In genomic region chr7:112984704-112985577, GRCm38 (mm10) we compare ENCODE assay signal across 9 mouse cellular contexts. TPM values are rescaled to one million over a fixed set of nuclear protein-coding genes. Genes with fewer than 3 reads are reported as not detected.
A peak's percentile ranks its signal among the peaks of the same experiment; 100 is the strongest.
DNase-seq lines count a peak whose midpoint lies in the region; ATAC-seq and TF ChIP-seq lines count a peak whose summit lies in the region.
"Had no signal": no experiment of that assay in that cellular context is flagged by ENCODE, and none has a peak within 500 bp of the region (broad histone marks: within the 10 kb centered on the region; RNA-seq: fewer than 3 reads in every experiment).

No protein-coding gene starts in this region.

- no peaks in the 10 kb centered on the region for H3K27me3 ChIP-seq in kidney, adult 2 months (replicated peaks; ENCODE audit: control insufficient read depth, insufficient read depth, low read length)
- no peaks in the 10 kb centered on the region for H3K27me3 ChIP-seq in kidney, embryonic 16.5 days (ENCODE audit: insufficient read depth, low read length)
- H3K27me3 ChIP-seq: liver, embryonic 13.5 days had no signal

- ATAC-seq in kidney, embryonic 16.5 days (ENCODE audit: low FRiP score, low TSS enrichment) = 0 out of 2 replicates have a peak, but pooled peaks have one; percentile 9
- no peak for ATAC-seq in megakaryocyte-erythroid progenitor cell, adult 5-6 weeks (replicated peaks; ENCODE audit: low FRiP score, low TSS enrichment, poor library complexity, severe bottlenecking)

- 0 out of 2 replicates have a peak, but pooled peaks cover 1% of the 10 kb centered on the region for H3K9me3 ChIP-seq in kidney, embryonic 16.5 days (ENCODE audit: low read length)
- H3K9me3 ChIP-seq: liver, embryonic 13.5 days had no signal

- no peak for TF ChIP-seq POLR2A in kidney, adult 2 months (IDR thresholded peaks at IDR 0.05; ENCODE audit: low read depth, low read length)
- no peak for TF ChIP-seq POLR2A in brain, embryonic 14.5 days (IDR thresholded peaks at IDR 0.05; ENCODE audit: borderline replicate concordance, extremely low read depth, insufficient read depth, insufficient read length, poor library complexity, severe bottlenecking)

- TF ChIP-seq CTCF in kidney, adult 2 months (conservative IDR thresholded peaks at IDR 0.05; ENCODE audit: insufficient read depth, insufficient read length, low read depth, low read length) = no peak
- no peak for TF ChIP-seq CTCF in brain, embryonic 14.5 days (IDR thresholded peaks at IDR 0.05; ENCODE audit: borderline replicate concordance, extremely low read depth, insufficient read depth, insufficient read length)

- H3K4me1 ChIP-seq in kidney, adult 2 months (ENCODE audit: control insufficient read depth, insufficient read depth, low read length) = no peaks in the 10 kb centered on the region
- H3K4me1 ChIP-seq in kidney, embryonic 16.5 days (ENCODE audit: insufficient read depth, low read length) = peaks cover 4% of the 10 kb centered on the region; the same call in 1 of the 2 replicates
- H3K4me1 ChIP-seq: liver, embryonic 13.5 days had no signal

- no peak overlapping the region for H3K9ac ChIP-seq in kidney, embryonic 16.5 days (replicated peaks; ENCODE audit: low read length)
- H3K9ac ChIP-seq: liver, embryonic 13.5 days had no signal

- no peak overlapping the region for H3K27ac ChIP-seq in kidney, adult 2 months (ENCODE audit: insufficient read depth, low read depth, low read length)
- H3K27ac ChIP-seq in kidney, embryonic 16.5 days (ENCODE audit: low read length) = no peak overlapping the region
- H3K27ac ChIP-seq: liver, embryonic 13.5 days had no signal

- no peak overlapping the region for H3K4me3 ChIP-seq in kidney, adult 2 months (ENCODE audit: insufficient read depth, low read depth, low read length)
- H3K4me3 ChIP-seq in kidney, embryonic 16.5 days (ENCODE audit: low read length) = no peak overlapping the region
- H3K4me3 ChIP-seq: liver, embryonic 13.5 days had no signal

- DNase-seq in kidney, adult 2 months = peak; percentile 8
- no peak for DNase-seq in kidney, adult 8-10 months
- peak; percentile 6 for DNase-seq in brain, embryonic 14.5 days (ENCODE audit: low read depth)
- DNase-seq in skeletal muscle tissue, adult 2 months (ENCODE audit: low read depth, low spot score) = peak; percentile 4
- DNase-seq in layer of hippocampus, adult 9-11 months = no peak
- DNase-seq: cerebellum, adult 18-20 months; liver, embryonic 13.5 days had no signal

- 73% methylated on average over 17 of the region's 17 CpGs for WGBS in kidney, adult 2 months
- WGBS in kidney, embryonic 16.5 days = 53% methylated on average over 17 of the region's 17 CpGs

- no peaks in the 10 kb centered on the region for H3K36me3 ChIP-seq in kidney, adult 2 months (ENCODE audit: control insufficient read depth, insufficient read depth, low read length)
- H3K36me3 ChIP-seq in kidney, embryonic 16.5 days (ENCODE audit: insufficient read depth, low read length) = no peaks in the 10 kb centered on the region
- H3K36me3 ChIP-seq: liver, embryonic 13.5 days had no signal

- H3K4me2 ChIP-seq in kidney, embryonic 16.5 days (replicated peaks; ENCODE audit: low read depth, low read length) = no peak overlapping the region
- H3K4me2 ChIP-seq: liver, embryonic 13.5 days had no signal

RNA-seq across cellular contexts. Expression of gene Rassf10, which starts 31.2 kb away (rescaled TPM):
- 1.7 and 2.1 TPM in 2 replicates for polyA plus RNA-seq in kidney, adult 2 months (2012; rRNA removed)
- polyA plus RNA-seq in brain, embryonic 14.5 days (2012; rRNA removed) = 1.8 and 2.2 TPM in 2 replicates
- 18.3 and 20.4 TPM in 2 replicates for polyA plus RNA-seq in kidney, embryonic 16.5 days (2015; fragmentation: Nextera tagmentation; extraction: Ambion mirVana)
- not detected in 2 replicates for total RNA-seq in megakaryocyte-erythroid progenitor cell, adult 5-6 weeks (2014; fragmentation: Nextera tagmentation)
- not detected in 2 replicates for total RNA-seq in megakaryocyte-erythroid progenitor cell, adult 5-6 weeks (2017)

Comparison
In these comparisons a context has a peak if more than half of its experiments do, and no peak if none do; other contexts are left out.
1. DNase-seq: peak in kidney, adult 2 months (single experiment), brain, embryonic 14.5 days (single experiment) and skeletal muscle tissue, adult 2 months (single experiment); none in kidney, adult 8-10 months (0 of 2) and layer of hippocampus, adult 9-11 months (single experiment).